Mouse (Mus musculus) c-Kit-negative CD71-positive TER-119-positive erythroid progenitor cells, embryonic 14.5 days (primary cell): ENCODE results near the gene Def6.

Source experiments
- DNase-seq: peaks from one replicate; pipeline ENCODE4 v3.0.0-alpha.2; 2013; ENCODE audit warnings: low read depth, low spot score

Def6 gene

GRCm38 (mm10) chr17:28207591-28208313, at the start of gene Def6:
Gene Def6, plus strand, starts transcription at chr17:28207778.
- DNase-seq, result no peak

DNA sequence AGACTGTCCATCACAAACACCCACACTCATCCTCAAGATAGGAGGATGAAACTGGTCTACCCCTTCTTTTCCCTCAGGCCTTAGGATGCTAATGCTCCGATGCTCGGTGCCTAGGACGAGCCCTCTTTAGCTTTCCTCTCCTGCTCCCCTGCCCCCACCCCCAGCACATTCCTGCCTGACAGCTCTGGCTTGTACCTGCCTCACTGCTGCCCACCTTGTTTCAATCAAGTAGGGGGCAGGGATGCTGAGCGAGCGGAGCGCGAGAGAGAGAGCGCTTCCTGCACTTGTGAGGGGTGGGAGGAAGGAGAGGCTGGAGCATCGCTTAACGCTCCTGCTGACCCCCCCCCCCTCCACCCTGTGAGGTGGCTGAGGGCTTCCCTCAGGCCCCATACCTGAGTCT, 47.2 kb upstream of the Def6 start:
- no peak for DNase-seq

DNA sequence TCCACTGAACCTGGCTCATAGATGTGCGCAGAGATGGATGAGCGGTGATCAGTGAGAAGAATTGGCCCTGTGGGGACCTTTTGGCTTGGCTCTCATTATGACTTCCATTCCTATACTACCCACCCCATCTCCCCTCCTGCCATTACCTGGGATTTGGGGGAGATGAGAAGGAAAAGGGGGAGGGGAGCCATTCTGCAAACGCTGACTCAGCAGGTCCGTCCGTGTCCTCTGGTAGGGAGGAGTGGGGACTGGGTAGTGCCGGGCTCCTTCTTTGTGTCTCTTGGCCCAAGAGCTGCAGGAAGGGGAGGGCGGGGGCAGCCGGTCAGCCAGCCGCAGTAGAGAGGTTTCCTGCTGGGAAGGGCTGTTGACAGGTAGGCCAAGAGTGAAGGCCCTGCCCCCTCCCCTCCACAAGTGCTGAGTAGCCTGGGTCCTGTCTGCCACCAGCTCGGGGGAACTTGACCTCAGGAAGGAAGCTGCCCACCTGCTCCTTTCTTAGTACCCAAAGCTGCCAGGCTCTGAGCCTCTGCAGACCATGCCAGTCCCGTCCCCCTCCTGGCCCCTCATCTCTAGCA, 46.2 kb upstream of the Def6 start:
- no peak for DNase-seq

GRCm38 (mm10) chr17:28163666-28164065, 43.9 kb upstream of the Def6 start:
- DNase-seq, result peak; percentile 39

DNA sequence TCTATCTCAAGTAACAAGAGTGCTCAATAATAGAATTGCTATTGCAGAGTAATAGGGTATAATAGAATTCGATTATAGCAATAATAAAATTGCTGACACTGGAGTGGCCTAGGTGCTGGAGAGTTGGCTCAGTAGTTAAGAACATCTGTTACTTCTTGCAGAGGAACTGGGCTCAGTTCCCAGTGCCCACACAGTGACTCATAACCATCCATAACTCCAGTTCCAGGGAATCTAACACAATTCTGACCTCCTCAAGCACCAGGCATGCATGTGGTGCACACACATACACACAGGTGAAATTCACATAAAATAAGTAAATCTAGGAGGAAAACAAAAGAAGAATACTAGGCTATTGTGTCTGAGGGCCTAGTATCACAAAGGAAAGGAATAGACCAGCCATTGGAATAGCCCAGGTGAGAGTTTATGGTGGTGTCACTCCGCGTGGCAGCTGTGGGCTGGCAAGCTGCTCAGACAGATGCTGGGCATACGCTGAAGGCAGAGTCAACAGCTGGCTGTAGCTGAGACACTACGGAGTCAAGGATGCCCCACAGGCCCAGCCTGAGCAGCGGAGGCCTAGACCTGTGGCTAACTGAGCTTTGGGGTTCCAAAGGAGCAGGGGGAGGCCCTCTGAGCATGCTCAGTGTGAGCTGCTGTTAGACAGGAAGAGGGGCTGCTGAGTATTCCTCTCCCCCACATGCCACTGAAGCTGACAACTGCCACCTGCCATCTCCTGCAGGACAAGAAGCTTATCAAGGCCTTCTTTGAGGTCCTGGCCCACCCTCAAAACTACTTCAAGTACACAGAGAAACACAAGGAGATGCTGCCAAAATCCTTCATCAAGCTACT, 36.9 kb upstream of the Def6 start:
- DNase-seq, result no peak

GRCm38 (mm10) chr17:28172690-28173089, 34.9 kb upstream of the Def6 start:
- no peak for DNase-seq

GRCm38 (mm10) chr17:28176775-28177539, 30.6 kb upstream of the Def6 start, which contains the start of gene Zfp523:
Gene Zfp523, plus strand, starts transcription at chr17:28177129.
- peak; percentile 48 for DNase-seq

GRCm38 (mm10) chr17:28177540-28178046, 30.0 kb upstream of the Def6 start:
- DNase-seq, result no peak

GRCm38 (mm10) chr17:28180331-28180730, 27.2 kb upstream of the Def6 start:
- no peak for DNase-seq

DNA sequence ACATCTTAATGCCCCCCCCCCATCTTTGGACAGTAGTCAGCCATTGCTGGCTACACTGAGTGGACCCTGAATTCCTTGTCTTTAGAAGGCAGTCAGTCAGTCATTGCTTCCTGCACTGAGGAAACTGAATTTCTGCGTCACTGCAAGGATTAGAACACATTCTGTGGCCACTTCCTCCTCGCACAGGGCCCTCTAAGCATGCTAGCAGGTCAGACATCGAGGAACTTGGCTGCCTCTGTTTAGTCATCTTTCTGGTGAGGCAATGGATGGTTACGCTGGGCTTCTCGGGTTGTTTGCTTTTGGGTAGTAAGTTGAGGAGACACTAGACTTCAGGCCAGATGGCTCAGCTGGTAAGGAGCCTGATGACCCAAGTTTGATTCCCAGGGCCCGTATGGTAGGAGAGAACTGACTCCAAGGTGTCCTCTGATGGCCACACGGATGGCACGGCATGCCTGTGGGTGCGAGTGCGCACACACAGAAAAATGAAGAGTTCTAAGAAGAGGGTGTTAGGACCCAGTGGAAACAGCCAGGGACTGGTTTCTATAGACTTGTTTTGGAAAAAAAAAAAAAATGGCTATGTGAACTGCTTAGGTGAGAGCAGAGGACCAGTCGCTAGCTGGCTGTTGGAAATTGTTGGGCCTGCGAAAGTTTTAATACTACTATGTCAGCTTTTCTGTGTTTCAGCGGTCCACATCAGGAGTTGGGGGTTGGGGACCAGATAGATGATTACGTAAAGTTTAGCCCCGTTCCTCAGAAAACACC, 26.6 kb upstream of the Def6 start:
- DNase-seq, result no peak

GRCm38 (mm10) chr17:28184971-28185638, 22.5 kb upstream of the Def6 start:
- DNase-seq, result no peak

DNA sequence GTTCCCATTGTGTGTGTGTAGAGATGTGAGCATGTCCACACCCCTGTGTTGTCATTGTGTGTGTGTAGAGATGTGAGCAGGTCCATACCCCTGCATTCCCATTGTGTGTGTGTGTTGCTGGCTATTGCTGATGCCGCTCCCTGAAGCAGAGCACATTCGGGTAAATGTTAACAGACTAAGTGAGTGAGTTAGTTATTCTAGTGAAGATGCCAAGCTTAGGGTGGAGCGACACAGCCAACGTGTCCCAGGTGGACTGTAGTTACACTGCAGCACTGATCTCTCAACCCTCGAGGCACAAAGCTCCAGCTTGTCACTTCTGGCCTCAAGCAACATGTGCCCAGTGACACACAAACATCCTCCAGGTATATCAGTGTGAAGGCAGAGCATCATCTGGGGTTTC, 19.3 kb upstream of the Def6 start:
- DNase-seq, result no peak

DNA sequence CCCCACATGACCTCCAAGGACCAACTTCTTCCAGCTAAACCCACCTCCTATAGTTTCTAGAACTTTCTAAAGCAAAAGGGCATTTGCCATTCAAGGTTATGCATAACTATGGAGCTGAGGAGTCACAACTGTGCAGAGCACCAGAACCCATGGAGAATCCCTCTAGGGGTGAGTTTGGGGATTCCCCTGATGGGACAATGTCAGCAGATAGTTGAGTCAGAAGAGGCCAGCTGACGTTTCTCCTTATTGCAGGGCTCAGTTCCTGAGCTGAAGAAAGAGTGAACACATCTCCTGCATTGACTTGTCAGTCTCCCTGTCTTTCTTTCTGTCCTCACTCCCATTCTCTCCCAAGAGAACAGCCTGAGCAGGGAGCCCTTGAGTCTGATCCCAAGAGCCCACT, 14.8 kb upstream of the Def6 start:
- DNase-seq, result no peak

GRCm38 (mm10) chr17:28193559-28193958, 14.0 kb upstream of the Def6 start:
- no peak for DNase-seq

DNA sequence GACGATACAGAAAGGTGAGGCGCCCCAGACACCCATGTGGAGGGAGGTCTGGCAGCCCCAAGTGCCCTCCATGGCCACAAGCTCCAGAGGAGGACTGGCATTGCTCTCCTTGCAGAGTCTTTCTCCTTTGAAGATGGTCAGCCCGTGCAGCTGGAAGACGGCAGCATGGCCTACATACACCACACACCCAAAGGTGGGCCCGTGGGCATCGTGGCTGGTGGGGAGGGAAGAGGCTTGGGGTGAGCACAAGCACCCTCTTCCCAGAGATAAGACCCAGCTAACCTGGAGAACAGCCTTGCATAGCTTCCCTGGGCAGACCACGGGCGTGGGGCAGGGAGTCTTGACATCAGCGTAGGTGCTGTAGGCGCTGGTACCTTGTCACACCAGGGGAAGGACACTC, 12.5 kb upstream of the Def6 start:
- DNase-seq, result no peak

- DNase-seq, result no peak
Observed at GRCm38 (mm10) chr17:28197646-28198045, 9.9 kb upstream of the Def6 start.

DNA sequence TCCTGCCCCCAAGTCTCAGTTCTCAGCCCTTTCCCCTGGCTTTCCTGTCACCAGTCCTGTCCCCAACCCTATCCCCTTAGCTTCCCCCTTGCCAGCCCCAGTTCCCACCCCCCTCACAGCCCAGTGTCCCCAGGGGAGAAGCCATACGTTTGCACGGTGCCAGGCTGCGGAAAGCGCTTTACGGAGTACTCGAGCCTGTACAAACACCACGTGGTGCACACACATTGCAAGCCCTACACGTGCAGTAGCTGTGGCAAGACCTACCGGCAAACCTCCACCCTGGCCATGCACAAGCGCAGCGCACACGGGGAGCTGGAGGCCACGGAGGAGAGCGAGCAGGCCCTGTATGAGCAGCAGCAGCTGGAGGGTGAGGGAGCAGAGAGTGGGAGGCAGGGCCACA, 5.6 kb upstream of the Def6 start:
- no peak for DNase-seq

GRCm38 (mm10) chr17:28204052-28204720, 3.4 kb upstream of the Def6 start:
- DNase-seq, result peak; percentile 54

- DNase-seq, result no peak
Observed at GRCm38 (mm10) chr17:28205443-28205842, 2.1 kb upstream of the Def6 start.

- no peak for DNase-seq
Observed at GRCm38 (mm10) chr17:28207092-28207491, 486 bp upstream of the Def6 start.
